Mouse (Mus musculus): ENCODE data around the gene Lin28b.
"Not testable (repeated sequence)": the region's sequence is repeated elsewhere in the genome, so short reads cannot be mapped to it uniquely, and the experiment has no call there.

Lin28b gene

GRCm38 (mm10) chr10:45411741-45412140 is 74.5 kb downstream of the Lin28b start:
- DNase-seq (ENCODE audit: low spot score in 2 of 2), result no peak

DNA sequence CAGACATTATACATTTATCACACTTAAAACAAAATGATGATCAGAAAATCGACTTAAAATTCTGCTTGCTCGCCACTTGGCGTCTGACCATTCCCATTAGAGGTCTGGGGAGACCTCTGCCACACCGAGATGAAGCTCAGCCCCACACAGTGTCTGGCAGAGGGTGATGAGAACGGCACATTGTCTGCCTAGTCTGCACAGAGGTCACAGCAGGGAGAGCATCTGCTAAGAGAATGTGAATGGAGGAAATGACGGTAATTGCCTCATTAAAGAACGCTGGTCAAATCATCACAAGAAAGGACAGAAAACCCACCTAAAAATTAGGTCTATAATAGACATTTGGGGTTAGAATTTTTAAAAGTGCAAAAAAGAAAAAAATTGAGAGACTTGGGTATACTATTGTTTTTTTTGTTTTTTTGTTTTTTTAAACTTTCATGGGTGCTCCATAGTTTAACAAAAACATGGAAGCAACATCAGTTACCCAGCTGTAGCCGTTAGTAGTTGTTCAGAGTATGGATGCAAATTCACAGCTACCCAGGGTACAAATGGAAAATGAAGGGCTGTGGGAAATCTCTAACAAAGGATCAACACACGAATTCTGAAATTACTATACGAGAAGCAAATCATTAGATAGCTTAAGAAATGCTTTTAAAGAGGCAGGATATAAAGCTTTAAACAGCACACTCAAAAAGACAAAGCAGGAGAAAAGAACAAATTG is 75.4 kb downstream of the Lin28b start:
- no peak for DNase-seq (ENCODE audit: low spot score in 2 of 2)

- no peak for DNase-seq (ENCODE audit: low spot score in 2 of 2)
These were observed 86.4 kb downstream of the Lin28b start for GRCm38 (mm10) chr10:45399702-45400243.

GRCm38 (mm10) chr10:45398211-45398610 is 88.0 kb downstream of the Lin28b start:
- no peak for DNase-seq (ENCODE audit: low spot score in 2 of 2)

- DNase-seq (ENCODE audit: low spot score in 2 of 2), result no peak
These were observed 103.6 kb downstream of the Lin28b start for GRCm38 (mm10) chr10:45382637-45382958.

- DNase-seq (ENCODE audit: low spot score in 2 of 2), result no peak
These were observed 104.1 kb downstream of the Lin28b start for GRCm38 (mm10) chr10:45381937-45382636.

DNA sequence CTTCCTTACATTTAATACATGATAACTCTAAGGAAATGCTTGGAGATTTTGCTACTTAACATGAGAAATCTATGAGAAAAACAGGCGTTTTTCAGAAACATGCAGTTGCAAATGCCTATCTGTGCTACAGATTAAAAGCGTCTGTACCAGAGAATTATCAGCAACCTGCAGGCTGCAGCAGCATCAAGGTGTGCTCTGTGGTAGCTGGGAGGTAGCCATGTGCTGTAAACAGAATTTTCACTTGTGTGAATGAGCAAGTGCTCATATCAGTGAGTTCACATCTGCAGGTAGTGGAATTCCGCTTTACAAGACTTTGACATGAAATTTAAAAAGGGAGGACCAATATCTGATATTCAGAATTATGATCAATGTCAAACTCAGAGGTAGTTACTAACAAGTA is 107.9 kb downstream of the Lin28b start:
- DNase-seq (ENCODE audit: low spot score in 2 of 2), result no peak

GRCm38 (mm10) chr10:45372994-45373692 is 113.1 kb downstream of the Lin28b start:
- peak; percentile 44 to 66 for DNase-seq (ENCODE audit: low spot score in 2 of 2)

DNA sequence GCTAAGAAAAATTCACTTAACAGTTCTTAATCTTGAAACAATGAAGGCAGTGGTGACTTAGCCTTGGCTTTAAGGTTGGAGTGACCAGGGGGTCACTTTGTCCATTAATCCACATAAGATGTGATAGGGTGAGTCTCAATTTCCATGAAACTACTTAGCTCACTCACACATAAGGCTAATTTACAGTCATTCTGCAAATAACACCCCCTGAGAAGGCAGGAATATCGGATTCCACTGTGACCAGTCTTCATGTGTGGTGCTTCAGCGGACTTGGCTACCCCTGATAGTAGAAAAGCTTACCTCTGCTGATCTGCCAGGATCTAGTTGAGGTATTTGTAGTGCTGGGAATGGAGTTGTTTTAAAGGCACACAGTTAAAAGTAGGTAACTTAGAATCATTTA is 115.7 kb downstream of the Lin28b start:
- no peak for DNase-seq (ENCODE audit: low spot score in 2 of 2)

DNA sequence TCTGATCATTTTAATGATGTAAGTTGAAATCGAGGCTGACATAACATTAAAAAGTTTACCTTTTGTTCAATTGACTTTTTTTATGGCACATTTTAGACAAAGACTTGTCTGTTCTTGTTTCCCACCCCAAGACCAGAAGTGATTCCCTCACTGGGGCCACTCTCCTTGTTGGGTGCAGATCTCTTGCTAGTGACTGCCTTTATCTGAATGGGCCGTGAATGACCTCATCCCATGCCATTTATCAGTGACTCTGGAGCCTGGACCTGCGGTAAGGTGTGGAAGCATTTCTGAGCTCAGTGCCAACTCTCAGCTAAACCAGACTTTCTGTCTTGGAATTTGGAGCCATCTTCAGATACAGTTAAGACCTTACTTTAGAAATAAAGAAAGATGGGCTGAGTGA is 116.6 kb downstream of the Lin28b start:
- DNase-seq (ENCODE audit: low spot score in 2 of 2), result no peak

- DNase-seq (ENCODE audit: low spot score in 2 of 2), result peak in 1 of 2 experiments; percentile 40
These were observed 119.0 kb downstream of the Lin28b start for GRCm38 (mm10) chr10:45366987-45367705.

GRCm38 (mm10) chr10:45363396-45363795 is 122.8 kb downstream of the Lin28b start:
- DNase-seq (ENCODE audit: low spot score in 2 of 2), result no peak

DNA sequence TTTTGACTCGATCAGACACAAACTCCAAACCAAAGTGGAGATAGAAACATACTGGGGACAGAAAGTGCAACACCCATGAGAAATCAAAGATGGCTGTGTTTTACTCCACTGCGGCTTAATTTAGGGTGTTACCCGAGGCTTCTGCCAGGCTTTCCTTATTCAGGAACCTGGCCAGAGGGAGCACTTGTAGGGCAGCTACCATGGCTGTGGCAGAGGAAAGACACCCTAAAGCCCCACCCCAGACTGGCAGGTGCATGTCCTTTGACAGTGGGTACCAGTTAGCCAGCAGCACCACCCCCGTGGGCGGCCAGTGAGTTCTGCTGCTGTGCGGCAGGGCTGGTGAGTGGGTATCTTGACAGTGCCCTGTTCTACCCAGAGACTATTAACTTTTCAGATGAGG is 130.1 kb downstream of the Lin28b start:
- no peak for DNase-seq (ENCODE audit: low spot score in 2 of 2)

GRCm38 (mm10) chr10:45348143-45348542 is 138.1 kb downstream of the Lin28b start:
- DNase-seq (ENCODE audit: low spot score in 2 of 2), result not testable (repeated sequence)

DNA sequence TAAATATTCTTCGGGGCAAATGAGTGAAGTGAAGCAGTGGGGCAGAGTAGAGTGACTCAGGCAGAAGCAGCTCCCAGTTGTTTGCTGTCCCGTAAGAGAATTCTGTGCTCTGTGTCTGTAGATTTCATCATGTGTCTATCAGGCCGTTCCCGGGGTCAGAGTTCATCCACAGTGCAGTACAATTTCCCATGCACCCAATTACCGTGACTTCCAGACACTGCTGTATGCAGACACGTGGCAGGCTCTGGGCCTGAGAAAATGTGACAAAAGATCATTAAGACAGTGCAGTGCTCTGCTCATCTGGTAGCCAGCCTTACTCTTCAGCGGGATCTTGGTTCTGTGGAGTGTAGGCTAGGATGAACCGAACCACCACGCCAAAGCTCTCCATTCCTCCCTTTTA is 141.0 kb downstream of the Lin28b start:
- DNase-seq (ENCODE audit: low spot score in 2 of 2), result no peak

DNA sequence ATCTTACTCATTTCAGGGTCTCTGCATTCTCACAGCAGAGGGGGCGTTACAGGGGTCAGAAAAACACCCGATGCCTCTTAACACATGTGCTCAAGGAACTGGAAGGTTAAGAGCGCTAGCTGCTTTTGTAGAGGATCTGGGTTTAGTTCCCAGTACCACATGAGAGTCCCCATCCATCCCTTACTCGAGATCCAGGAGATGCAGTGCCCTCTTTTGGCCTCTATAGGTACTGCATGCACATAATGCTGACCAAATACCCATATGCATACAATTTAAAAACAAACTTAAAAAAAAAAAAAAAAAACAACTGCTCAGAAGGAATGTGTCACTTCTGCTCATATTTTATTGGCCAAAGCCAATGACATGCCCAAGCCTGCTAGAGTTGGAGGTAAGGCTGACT is 141.8 kb downstream of the Lin28b start:
- no peak for DNase-seq (ENCODE audit: low spot score in 2 of 2)

DNA sequence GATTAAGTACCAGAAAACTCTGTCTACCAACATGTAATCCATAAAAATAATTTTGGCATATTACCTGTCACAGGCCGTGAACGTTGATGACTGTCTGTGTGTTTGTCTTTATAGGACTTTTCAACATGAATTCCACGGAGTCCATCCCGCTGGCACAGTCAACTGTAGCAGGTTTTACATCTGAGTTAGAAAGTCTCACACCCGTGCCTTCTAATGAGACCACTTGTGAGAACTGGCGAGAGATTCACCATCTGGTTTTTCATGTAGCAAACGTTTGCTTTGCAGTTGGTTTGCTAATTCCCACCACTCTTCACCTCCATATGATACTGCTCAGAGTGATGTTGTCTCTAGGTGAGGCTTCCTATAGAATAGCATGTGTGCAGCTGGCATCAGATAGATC is 147.1 kb downstream of the Lin28b start:
- DNase-seq (ENCODE audit: low spot score in 2 of 2), result no peak

DNA sequence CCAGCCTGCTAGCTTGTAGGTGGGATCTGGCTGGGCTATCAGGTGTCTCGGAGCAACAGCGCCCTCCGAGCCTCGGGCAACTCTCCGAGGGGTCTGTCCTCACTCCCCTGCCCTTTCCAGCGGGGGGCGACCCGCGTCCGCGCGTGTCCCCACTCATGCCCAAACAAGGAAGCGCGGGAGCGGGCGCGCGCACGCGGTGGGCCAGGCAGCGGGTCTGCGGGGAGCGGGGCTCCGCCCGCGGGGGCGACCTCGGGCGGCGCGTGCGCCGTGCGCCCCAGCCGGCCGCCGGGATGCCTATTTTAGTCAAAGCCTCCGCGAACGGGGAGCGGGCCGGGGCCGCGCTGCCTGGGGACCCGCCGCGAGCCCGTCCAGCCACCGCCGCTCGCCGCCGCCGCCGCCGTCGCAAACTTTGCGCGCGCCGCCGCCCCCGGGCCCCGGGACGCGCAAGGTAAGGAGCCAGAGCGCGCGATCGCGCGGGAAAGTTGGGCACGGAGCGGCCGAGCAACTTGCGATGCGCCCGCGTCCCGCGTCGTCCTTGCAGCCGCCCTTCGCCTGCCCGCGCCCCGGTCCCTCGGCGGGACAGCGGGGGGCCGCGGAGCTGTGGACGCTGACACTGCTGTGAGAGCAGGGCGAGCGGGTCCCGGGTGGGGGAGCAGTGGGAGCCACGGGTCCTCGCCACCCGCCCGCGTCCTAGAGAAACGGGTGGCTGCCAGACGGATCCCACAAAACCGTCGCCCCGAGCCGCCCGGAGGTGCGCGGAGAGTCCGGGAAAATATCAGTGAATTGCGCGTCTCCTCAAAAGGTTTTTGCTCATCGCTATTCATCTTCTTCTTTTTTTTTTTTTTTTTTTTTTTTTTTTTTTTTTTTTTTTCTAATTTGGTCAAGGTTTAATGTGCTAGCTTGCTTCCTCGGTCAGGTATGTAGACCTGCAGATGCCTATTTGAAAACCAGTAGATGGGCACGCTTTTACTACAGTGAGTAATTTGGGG is 150.5 kb downstream of the Lin28b start, which contains the start of gene Bves:
Gene Bves (plus strand): TSS at position 339 of the 989 bp plus-strand sequence.
- no peak for DNase-seq (ENCODE audit: low spot score in 2 of 2)

DNA sequence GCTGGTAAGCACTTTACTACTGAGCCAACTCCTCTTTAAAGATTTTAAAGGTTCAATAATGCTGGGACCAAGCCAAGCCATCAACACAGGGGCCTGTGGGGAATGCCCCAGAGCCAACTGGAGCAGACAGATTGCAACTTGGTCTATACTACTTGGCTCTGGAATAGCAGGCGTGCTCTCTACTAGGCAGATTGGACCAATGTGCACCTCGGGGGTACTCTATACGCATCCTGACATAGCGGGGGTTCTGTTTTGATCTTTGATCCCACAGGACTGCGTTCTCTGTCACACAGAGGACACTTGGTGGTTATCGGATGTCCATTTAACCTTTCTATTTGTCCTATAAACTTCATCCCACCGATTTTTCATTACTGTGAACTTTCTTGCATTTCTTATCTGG is 151.3 kb downstream of the Lin28b start:
- DNase-seq (ENCODE audit: low spot score in 2 of 2), result no peak

GRCm38 (mm10) chr10:45328196-45329000 is 157.8 kb downstream of the Lin28b start:
- DNase-seq (ENCODE audit: low spot score in 2 of 2), result no peak
